Mouse (Mus musculus): ENCODE measurements around the gene Swi5. TPM values are rescaled to one million over a fixed set of nuclear protein-coding genes. Genes with fewer than 3 reads are reported as not detected.

Swi5 gene
- polyA plus RNA-seq, 1 experiment from 2014 or later, result 419 TPM

GRCm38 (mm10) chr2:32288371-32288931 is 576 bp upstream of the Swi5 start:
- Histone ChIP-seq H3K36me3 (peaks cover 46% of the 10 kb centered on the region), H3K4me1 (peaks cover 21% of the 10 kb centered on the region), H3K4me2 (peak overlapping the region; percentile 76), H3K4me3 (replicated peaks) (peak overlapping the region; percentile 82), H3K27me3 (no peaks in the 10 kb centered on the region), H3K27ac (peak overlapping the region; percentile 79), H3K9ac (peak overlapping the region; percentile 79), H3K9me3 (replicated peaks) (no peaks in the 10 kb centered on the region)
- ATAC-seq (replicated peaks; ENCODE audit: low FRiP score), result peak; percentile 68
- 3% methylated on average over 29 of the region's 29 CpGs for WGBS

DNA sequence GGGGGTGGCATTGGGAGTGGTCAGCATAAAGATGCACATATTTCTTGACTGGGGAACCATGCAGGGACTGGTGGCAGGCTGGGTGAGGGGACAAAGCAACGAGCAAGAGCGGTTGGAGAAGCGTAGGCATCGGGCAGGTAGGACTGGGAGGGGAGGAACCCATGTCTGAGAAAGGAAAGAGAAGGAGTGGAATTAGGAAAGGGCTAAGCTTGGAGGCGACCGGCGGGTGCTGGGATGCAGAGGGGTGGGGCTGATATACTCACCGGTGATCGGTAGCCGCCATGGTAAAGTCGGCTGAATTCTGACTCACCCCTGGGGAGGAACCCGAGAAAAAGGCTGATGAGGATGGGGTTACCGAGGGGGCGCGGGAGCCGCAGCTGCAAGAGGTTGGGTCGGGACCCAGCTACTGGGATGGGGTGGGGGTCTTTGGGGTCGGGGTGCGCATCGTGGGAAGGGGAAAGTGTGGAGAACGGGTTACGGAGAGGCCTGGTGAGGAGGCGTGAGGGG is 488 bp downstream of the Swi5 start, which contains the start of gene Golga2:
Gene Golga2 (plus strand): TSS at position 51 of the 507 bp plus-strand sequence.
- peak; percentile 11 for ATAC-seq (replicated peaks; ENCODE audit: low FRiP score)
- Histone ChIP-seq H3K4me3 (replicated peaks) (peak within 1 kb of the TSS; percentile 82), H3K27ac (peak within 1 kb of the TSS; percentile 83), H3K36me3 (peaks cover 48% of the 10 kb centered on the region), H3K4me2 (peak within 1 kb of the TSS; percentile 84), H3K9me3 (replicated peaks) (no peaks in the 10 kb centered on the region), H3K27me3 (no peaks in the 10 kb centered on the region), H3K9ac (peak within 1 kb of the TSS; percentile 86), H3K4me1 (peaks cover 21% of the 10 kb centered on the region)
- WGBS, result 1% methylated on average over 23 of the region's 23 CpGs

GRCm38 (mm10) chr2:32283986-32284385 is 3.9 kb downstream of the Swi5 start:
- Histone ChIP-seq H3K4me2 (no peak overlapping the region), H3K4me1 (peaks cover 15% of the 10 kb centered on the region), H3K9me3 (replicated peaks) (no peaks in the 10 kb centered on the region), H3K27me3 (no peaks in the 10 kb centered on the region), H3K27ac (no peak overlapping the region), H3K9ac (no peak overlapping the region), H3K36me3 (peaks cover 69% of the 10 kb centered on the region), H3K4me3 (replicated peaks) (no peak overlapping the region)
- ATAC-seq (replicated peaks; ENCODE audit: low FRiP score), result no peak
- 92% methylated on average over 3 of the region's 3 CpGs for WGBS

- H3K4me3 ChIP-seq (replicated peaks), result no peak overlapping the region
- no peak overlapping the region for H3K4me2 ChIP-seq
- ATAC-seq (replicated peaks; ENCODE audit: low FRiP score), result no peak
- WGBS, result 82% methylated on average over 1 of the region's 1 CpGs
- no peak overlapping the region for H3K27ac ChIP-seq
- H3K9me3 ChIP-seq (replicated peaks), result no peaks in the 10 kb centered on the region
- H3K4me1 ChIP-seq, result peaks cover 11% of the 10 kb centered on the region
- peaks cover 82% of the 10 kb centered on the region for H3K36me3 ChIP-seq
- H3K27me3 ChIP-seq, result no peaks in the 10 kb centered on the region
- no peak overlapping the region for H3K9ac ChIP-seq
Measured at GRCm38 (mm10) chr2:32282727-32283126, 5.1 kb downstream of the Swi5 start.

GRCm38 (mm10) chr2:32282289-32282688 is 5.6 kb downstream of the Swi5 start:
- H3K9me3 ChIP-seq (replicated peaks), result no peaks in the 10 kb centered on the region
- no peak overlapping the region for H3K4me2 ChIP-seq
- ATAC-seq (replicated peaks; ENCODE audit: low FRiP score), result no peak
- H3K4me1 ChIP-seq, result peaks cover 11% of the 10 kb centered on the region
- H3K4me3 ChIP-seq (replicated peaks), result no peak overlapping the region
- H3K36me3 ChIP-seq, result peaks cover 86% of the 10 kb centered on the region
- H3K27me3 ChIP-seq, result no peaks in the 10 kb centered on the region
- H3K9ac ChIP-seq, result no peak overlapping the region
- whole genome bisulfite sequencing, result 89% methylated on average over 2 of the region's 2 CpGs
- H3K27ac ChIP-seq, result no peak overlapping the region

DNA sequence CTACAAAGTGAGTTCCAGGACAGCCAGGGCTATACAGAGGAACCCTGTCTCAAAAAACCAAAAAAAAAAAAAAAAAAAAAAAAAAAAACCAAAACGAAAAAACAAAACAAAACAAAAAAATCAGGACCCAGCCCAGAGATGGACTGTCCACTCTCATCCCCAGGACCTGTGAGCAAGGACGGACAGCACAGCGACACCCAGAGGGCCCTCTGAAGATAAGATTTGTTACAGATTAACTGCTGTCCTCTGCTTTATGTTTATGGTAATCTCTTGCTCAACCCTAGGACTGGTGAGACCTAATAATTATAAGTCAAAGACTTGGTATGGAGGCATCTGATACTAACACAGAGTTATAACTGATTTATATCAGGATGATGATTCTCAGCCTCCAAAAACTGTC is 12.1 kb downstream of the Swi5 start:
- Histone ChIP-seq H3K4me2 (no peak overlapping the region), H3K9me3 (replicated peaks) (no peaks in the 10 kb centered on the region), H3K27ac (no peak overlapping the region), H3K36me3 (peaks cover 42% of the 10 kb centered on the region), H3K27me3 (no peaks in the 10 kb centered on the region), H3K4me3 (replicated peaks) (no peak overlapping the region), H3K4me1 (no peaks in the 10 kb centered on the region), H3K9ac (no peak overlapping the region)
- no peak for ATAC-seq (replicated peaks; ENCODE audit: low FRiP score)
- 85% methylated on average over 3 of the region's 3 CpGs for WGBS

DNA sequence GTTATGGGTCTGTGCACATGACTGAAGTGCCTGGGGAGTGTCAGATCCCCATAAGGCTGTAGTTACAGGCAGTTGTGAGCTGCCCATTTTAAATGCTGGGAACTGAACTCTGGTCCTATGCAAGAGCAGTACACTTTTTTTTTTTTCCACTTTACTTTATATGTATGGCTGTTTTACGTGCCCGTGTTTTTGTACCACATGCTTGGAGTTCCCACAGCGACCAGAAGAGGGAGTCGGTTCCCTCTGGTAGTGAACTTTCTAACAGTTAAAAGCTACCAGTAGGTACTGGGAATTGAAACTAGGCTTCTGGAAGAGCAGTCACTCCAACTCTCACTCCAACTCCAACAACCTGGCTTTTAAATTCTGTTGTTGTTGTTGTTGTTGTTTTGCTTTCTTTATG is 27.2 kb downstream of the Swi5 start:
- 0 out of 2 replicates have a peak overlapping the region, but pooled peaks have one; percentile 61 for H3K27ac ChIP-seq
- H3K4me2 ChIP-seq, result peak overlapping the region; percentile 61; the same call in 1 of the 2 replicates
- H3K4me3 ChIP-seq (replicated peaks), result no peak overlapping the region
- H3K9me3 ChIP-seq (replicated peaks), result no peaks in the 10 kb centered on the region; the same call in 1 of the 2 replicates
- peaks cover 32% of the 10 kb centered on the region for H3K36me3 ChIP-seq
- ATAC-seq (replicated peaks; ENCODE audit: low FRiP score), result no peak
- H3K9ac ChIP-seq, result no peak overlapping the region
- no peaks in the 10 kb centered on the region for H3K27me3 ChIP-seq
- 40% methylated on average over 4 of the region's 4 CpGs for WGBS
- peaks cover 15% of the 10 kb centered on the region for H3K4me1 ChIP-seq

- Histone ChIP-seq H3K9me3 (replicated peaks) (no peaks in the 10 kb centered on the region; the same call in 1 of the 2 replicates), H3K27ac (peak within 1 kb of the TSS; percentile 61), H3K4me3 (replicated peaks) (peak within 1 kb of the TSS; percentile 67), H3K36me3 (peaks cover 34% of the 10 kb centered on the region), H3K27me3 (no peaks in the 10 kb centered on the region), H3K4me2 (peak within 1 kb of the TSS; percentile 61), H3K9ac (peak within 1 kb of the TSS; percentile 79), H3K4me1 (peaks cover 15% of the 10 kb centered on the region)
- peak; percentile 94 for ATAC-seq (replicated peaks; ENCODE audit: low FRiP score)
- WGBS, result 2% methylated on average over 59 of the region's 59 CpGs
Measured at GRCm38 (mm10) chr2:32259657-32260417, 28.0 kb downstream of the Swi5 start, which contains the start of gene Uck1. TSS of gene Uck1 (minus strand) at chr2:32260159.

DNA sequence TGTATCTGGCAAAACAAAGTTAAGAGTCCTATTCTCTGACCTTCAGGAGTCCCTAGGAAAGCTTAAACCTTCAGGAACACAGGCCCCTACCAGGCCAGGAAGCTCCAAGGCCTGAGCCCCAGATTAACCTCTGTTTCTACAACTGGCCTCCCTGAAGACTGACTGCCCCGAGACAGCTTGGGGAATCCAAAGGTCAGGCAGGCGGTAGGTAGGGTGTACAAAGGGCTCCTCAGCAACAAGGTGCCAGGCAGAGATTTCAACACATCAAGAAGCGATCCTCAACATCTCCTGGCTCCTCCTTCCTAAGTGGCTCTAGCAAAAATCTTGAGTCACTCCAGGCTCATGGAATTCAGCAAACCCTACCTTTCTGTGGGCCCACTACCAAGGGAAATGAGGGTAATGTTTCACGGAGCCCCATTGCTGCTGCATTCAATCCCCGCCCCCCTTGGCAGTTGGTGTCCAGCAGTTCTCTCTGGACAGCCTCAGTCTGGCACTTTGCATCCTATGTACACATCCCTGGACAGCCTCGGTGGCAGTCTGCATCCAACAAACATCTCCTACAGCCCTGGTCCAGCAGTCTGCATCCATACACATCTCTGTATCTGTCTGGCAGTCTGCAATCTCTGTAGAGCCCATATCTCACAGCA is 28.9 kb downstream of the Swi5 start:
- Histone ChIP-seq H3K4me1 (peaks cover 15% of the 10 kb centered on the region), H3K4me2 (peak overlapping the region; percentile 61), H3K4me3 (replicated peaks) (peak overlapping the region; percentile 67), H3K27me3 (no peaks in the 10 kb centered on the region), H3K9me3 (replicated peaks) (no peaks in the 10 kb centered on the region), H3K9ac (peak overlapping the region; percentile 79), H3K27ac (peak overlapping the region; percentile 61), H3K36me3 (peaks cover 42% of the 10 kb centered on the region)
- ATAC-seq (replicated peaks; ENCODE audit: low FRiP score), result no peak
- 39% methylated on average over 6 of the region's 6 CpGs for WGBS

GRCm38 (mm10) chr2:32256273-32256672 is 31.6 kb downstream of the Swi5 start:
- Histone ChIP-seq H3K36me3 (peaks cover 69% of the 10 kb centered on the region), H3K27me3 (no peaks in the 10 kb centered on the region), H3K27ac (no peak overlapping the region), H3K4me2 (no peak overlapping the region), H3K9me3 (replicated peaks) (no peaks in the 10 kb centered on the region), H3K4me3 (replicated peaks) (no peak overlapping the region), H3K9ac (no peak overlapping the region), H3K4me1 (peaks cover 15% of the 10 kb centered on the region)
- ATAC-seq (replicated peaks; ENCODE audit: low FRiP score), result no peak
- 94% methylated on average over 11 of the region's 11 CpGs for WGBS

GRCm38 (mm10) chr2:32254563-32254962 is 33.3 kb downstream of the Swi5 start:
- Histone ChIP-seq H3K4me2 (no peak overlapping the region), H3K9ac (no peak overlapping the region), H3K9me3 (replicated peaks) (no peaks in the 10 kb centered on the region), H3K4me3 (replicated peaks) (no peak overlapping the region), H3K36me3 (peaks cover 86% of the 10 kb centered on the region), H3K27me3 (no peaks in the 10 kb centered on the region), H3K27ac (no peak overlapping the region), H3K4me1 (peaks cover 11% of the 10 kb centered on the region)
- WGBS, result 83% methylated on average over 5 of the region's 5 CpGs
- ATAC-seq (replicated peaks; ENCODE audit: low FRiP score), result no peak

- no peak overlapping the region for H3K27ac ChIP-seq
- 75% methylated on average over 1 of the region's 1 CpGs for WGBS
- ATAC-seq (replicated peaks; ENCODE audit: low FRiP score), result no peak
- no peak overlapping the region for H3K9ac ChIP-seq
- H3K36me3 ChIP-seq, result peaks cover 94% of the 10 kb centered on the region
- peaks cover 1% of the 10 kb centered on the region for H3K4me1 ChIP-seq
- H3K4me2 ChIP-seq, result no peak overlapping the region
- no peak overlapping the region for H3K4me3 ChIP-seq (replicated peaks)
- H3K9me3 ChIP-seq (replicated peaks), result no peaks in the 10 kb centered on the region
- no peaks in the 10 kb centered on the region for H3K27me3 ChIP-seq
Measured at GRCm38 (mm10) chr2:32253352-32253751, 34.5 kb downstream of the Swi5 start.
